Mouse (Mus musculus): ENCODE data around the gene Kbtbd2. TPM values are rescaled to one million over a fixed set of nuclear protein-coding genes. Genes with fewer than 3 reads are reported as not detected.

Gene Kbtbd2
- total and polyA plus RNA-seq, 2 experiments, result 5.0 to 16.1 TPM

DNA sequence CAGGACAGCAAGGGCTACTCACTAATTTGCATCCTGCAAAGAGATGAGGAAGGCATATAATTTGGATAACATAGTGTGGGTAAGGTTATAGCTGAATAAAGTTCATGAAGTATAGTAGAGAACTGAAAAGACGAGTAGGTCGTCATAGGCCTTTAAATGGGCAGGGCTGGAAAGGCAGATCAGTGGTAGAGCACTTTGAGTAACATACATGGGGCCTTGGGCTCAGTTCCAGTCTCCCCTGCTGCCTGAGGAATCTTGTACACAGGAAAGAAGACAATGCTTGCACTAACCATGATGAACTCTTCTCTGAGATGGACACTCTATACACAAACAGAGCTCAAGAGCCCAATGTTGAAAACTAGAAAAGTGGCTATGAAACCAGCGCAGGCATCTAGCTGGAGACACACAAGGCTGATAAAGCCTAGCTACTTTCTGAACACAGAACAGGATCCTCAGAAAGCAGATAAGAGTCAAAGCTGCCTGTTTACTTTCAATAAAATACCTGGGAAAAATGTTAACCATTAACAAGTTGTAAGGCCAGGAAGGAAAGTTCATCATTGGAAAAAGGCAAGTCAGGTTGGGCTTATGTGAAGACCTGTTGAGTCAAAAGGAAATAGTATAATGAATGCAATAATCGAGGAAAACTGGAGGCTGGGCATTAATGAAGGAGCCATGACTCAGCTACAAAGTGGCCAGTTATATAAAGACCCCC, 13.9 kb downstream of the Kbtbd2 start:
- TF ChIP-seq CTCF (IDR thresholded peaks at IDR 0.05; ENCODE audit: low read depth, low read length), result no peak
- no peak for TF ChIP-seq POLR2A (IDR thresholded peaks at IDR 0.05; ENCODE audit: extremely low read depth, insufficient read depth, low read length)
- WGBS, result 19% methylated on average over 4 of the region's 4 CpGs
- peak; percentile 91 for DNase-seq (ENCODE audit: extremely low read depth, low read depth, low spot score)
- peaks cover 22% of the 10 kb centered on the region for H3K4me1 ChIP-seq (ENCODE audit: control insufficient read depth, insufficient read depth, low read length)
- H3K9ac ChIP-seq (ENCODE audit: low read depth, low read length), result no peak overlapping the region
- no peak overlapping the region for H3K4me3 ChIP-seq (ENCODE audit: insufficient read depth, low read depth, low read length)
- H3K79me2 ChIP-seq (ENCODE audit: control insufficient read depth, insufficient read depth, low read length), result peaks cover 24% of the 10 kb centered on the region
- no peaks in the 10 kb centered on the region for H3K27me3 ChIP-seq (ENCODE audit: control insufficient read depth, insufficient read depth, low read length)
- H3K27ac ChIP-seq (replicated peaks; ENCODE audit: insufficient read depth, low read depth, low read length), result peak overlapping the region; percentile 76
- peaks cover 22% of the 10 kb centered on the region for H3K36me3 ChIP-seq (ENCODE audit: control insufficient read depth, insufficient read depth, low read length)

DNA sequence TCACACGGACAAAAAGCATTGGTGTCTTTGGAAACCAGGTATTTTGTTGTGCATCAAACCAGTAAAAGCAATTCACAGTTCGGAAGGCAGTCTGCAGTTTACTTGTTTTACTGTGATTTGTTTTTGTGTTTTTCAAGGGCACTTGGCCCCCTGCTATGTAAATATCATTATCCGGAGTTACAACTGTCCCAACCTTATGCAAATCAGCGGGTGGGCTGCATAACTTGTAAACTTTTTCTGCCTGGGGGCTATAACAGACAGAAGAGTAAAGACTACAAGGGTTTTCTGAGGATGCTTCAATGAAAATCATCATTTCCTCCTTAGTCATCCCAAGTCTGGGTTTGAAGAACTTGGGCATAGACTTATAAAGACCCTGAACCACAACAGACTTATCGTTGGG, 18.0 kb downstream of the Kbtbd2 start:
- WGBS, result 95% methylated on average over 5 of the region's 5 CpGs
- no peak for TF ChIP-seq POLR2A (IDR thresholded peaks at IDR 0.05; ENCODE audit: extremely low read depth, insufficient read depth, low read length)
- TF ChIP-seq CTCF (IDR thresholded peaks at IDR 0.05; ENCODE audit: low read depth, low read length), result no peak
- no peak overlapping the region for H3K9ac ChIP-seq (ENCODE audit: low read depth, low read length)
- H3K27ac ChIP-seq (replicated peaks; ENCODE audit: insufficient read depth, low read depth, low read length), result no peak overlapping the region
- peaks cover 9% of the 10 kb centered on the region for H3K4me1 ChIP-seq (ENCODE audit: control insufficient read depth, insufficient read depth, low read length)
- H3K36me3 ChIP-seq (ENCODE audit: control insufficient read depth, insufficient read depth, low read length), result peaks cover 26% of the 10 kb centered on the region
- no peaks in the 10 kb centered on the region for H3K27me3 ChIP-seq (ENCODE audit: control insufficient read depth, insufficient read depth, low read length)
- no peak for DNase-seq (ENCODE audit: extremely low read depth, low read depth, low spot score)
- peaks cover 11% of the 10 kb centered on the region; the same call in 1 of the 2 replicates for H3K79me2 ChIP-seq (ENCODE audit: control insufficient read depth, insufficient read depth, low read length)
- no peak overlapping the region for H3K4me3 ChIP-seq (ENCODE audit: insufficient read depth, low read depth, low read length)

DNA sequence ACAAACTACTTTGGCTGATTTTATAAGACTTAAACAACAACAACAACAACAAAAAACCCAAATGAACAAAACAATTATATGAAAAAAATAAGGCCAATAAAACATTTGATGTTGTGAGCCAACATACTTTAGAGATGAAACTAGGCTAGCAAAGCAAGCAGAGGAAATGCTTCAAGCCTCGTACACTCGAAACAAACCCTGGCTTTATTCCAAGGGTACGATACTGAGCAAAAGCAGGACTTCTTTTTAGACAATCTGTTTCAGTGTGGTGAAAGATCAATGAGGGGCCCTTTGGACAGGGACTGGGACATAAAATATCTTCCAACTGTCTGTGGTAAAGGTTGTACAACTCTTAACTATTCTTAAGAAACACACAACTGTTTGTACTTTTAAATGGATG, 21.8 kb downstream of the Kbtbd2 start:
- H3K4me3 ChIP-seq (ENCODE audit: insufficient read depth, low read depth, low read length), result no peak overlapping the region
- H3K79me2 ChIP-seq (ENCODE audit: control insufficient read depth, insufficient read depth, low read length), result peaks cover 5% of the 10 kb centered on the region; the same call in 1 of the 2 replicates
- peaks cover 26% of the 10 kb centered on the region for H3K36me3 ChIP-seq (ENCODE audit: control insufficient read depth, insufficient read depth, low read length)
- DNase-seq (ENCODE audit: extremely low read depth, low read depth, low spot score), result no peak
- no peak overlapping the region for H3K27ac ChIP-seq (replicated peaks; ENCODE audit: insufficient read depth, low read depth, low read length)
- no peak for TF ChIP-seq POLR2A (IDR thresholded peaks at IDR 0.05; ENCODE audit: extremely low read depth, insufficient read depth, low read length)
- no peak for TF ChIP-seq CTCF (IDR thresholded peaks at IDR 0.05; ENCODE audit: low read depth, low read length)
- no peaks in the 10 kb centered on the region for H3K27me3 ChIP-seq (ENCODE audit: control insufficient read depth, insufficient read depth, low read length)
- no peak overlapping the region for H3K9ac ChIP-seq (ENCODE audit: low read depth, low read length)
- 1% methylated on average over 3 of the region's 3 CpGs for WGBS
- H3K4me1 ChIP-seq (ENCODE audit: control insufficient read depth, insufficient read depth, low read length), result peaks cover 1% of the 10 kb centered on the region; the same call in 1 of the 2 replicates

DNA sequence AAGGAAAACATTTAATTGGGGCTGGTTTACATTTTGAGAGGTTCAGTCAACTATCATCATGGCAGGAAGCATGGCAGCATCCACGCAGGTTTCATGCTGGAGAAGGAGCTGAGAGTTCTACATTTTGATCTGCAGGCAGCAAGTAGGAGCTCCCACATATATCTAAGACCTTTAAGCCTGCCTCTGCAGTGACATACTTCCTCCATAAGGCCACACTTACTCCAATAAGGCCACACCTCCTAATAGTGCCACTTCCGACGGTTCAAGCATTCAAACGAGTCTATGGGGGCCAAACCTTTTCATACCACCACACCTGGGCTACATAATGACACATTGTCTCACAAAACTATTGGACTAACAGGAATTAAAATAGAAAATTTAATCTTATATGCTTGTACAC, 31.9 kb downstream of the Kbtbd2 start:
- no peak overlapping the region for H3K9ac ChIP-seq (ENCODE audit: low read depth, low read length)
- no peaks in the 10 kb centered on the region for H3K27me3 ChIP-seq (ENCODE audit: control insufficient read depth, insufficient read depth, low read length)
- no peak overlapping the region for H3K4me3 ChIP-seq (ENCODE audit: insufficient read depth, low read depth, low read length)
- no peak for DNase-seq (ENCODE audit: extremely low read depth, low read depth, low spot score)
- whole genome bisulfite sequencing, result 94% methylated on average over 4 of the region's 4 CpGs
- peaks cover 21% of the 10 kb centered on the region for H3K36me3 ChIP-seq (ENCODE audit: control insufficient read depth, insufficient read depth, low read length)
- no peak overlapping the region for H3K27ac ChIP-seq (replicated peaks; ENCODE audit: insufficient read depth, low read depth, low read length)
- no peaks in the 10 kb centered on the region for H3K79me2 ChIP-seq (ENCODE audit: control insufficient read depth, insufficient read depth, low read length)
- no peak for TF ChIP-seq CTCF (IDR thresholded peaks at IDR 0.05; ENCODE audit: low read depth, low read length)
- no peak for TF ChIP-seq POLR2A (IDR thresholded peaks at IDR 0.05; ENCODE audit: extremely low read depth, insufficient read depth, low read length)
- H3K4me1 ChIP-seq (ENCODE audit: control insufficient read depth, insufficient read depth, low read length), result 0 out of 2 replicates have a peak, but pooled peaks cover 2% of the 10 kb centered on the region

DNA sequence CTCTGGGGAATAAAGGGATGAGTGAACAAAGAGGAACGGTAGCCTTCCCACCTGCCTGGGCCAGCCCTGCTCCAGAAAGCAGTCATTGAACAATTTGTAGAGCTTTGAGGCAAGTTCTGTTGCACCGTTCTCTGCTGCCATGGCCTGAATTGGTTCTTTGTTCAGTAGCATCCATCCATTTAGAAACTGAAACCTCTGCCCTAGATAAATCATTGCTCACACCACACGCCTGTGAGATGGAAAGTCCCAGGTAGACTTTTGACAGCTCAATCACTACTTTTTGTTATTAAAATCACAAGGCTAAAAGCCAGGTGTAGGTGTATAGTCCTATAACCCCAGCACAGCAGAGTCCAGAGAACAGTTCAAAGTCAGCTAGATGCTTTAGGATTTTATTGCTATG, 32.3 kb downstream of the Kbtbd2 start:
- Histone ChIP-seq H3K4me3 (ENCODE audit: insufficient read depth, low read depth, low read length) (no peak overlapping the region), H3K9ac (ENCODE audit: low read depth, low read length) (no peak overlapping the region), H3K36me3 (ENCODE audit: control insufficient read depth, insufficient read depth, low read length) (peaks cover 23% of the 10 kb centered on the region), H3K4me1 (ENCODE audit: control insufficient read depth, insufficient read depth, low read length) (0 out of 2 replicates have a peak, but pooled peaks cover 2% of the 10 kb centered on the region), H3K27ac (replicated peaks; ENCODE audit: insufficient read depth, low read depth, low read length) (no peak overlapping the region), H3K27me3 (ENCODE audit: control insufficient read depth, insufficient read depth, low read length) (no peaks in the 10 kb centered on the region), H3K79me2 (ENCODE audit: control insufficient read depth, insufficient read depth, low read length) (no peaks in the 10 kb centered on the region)
- DNase-seq (ENCODE audit: extremely low read depth, low read depth, low spot score), result no peak
- 52% methylated on average over 3 of the region's 3 CpGs for WGBS
- no peak for TF ChIP-seq CTCF (IDR thresholded peaks at IDR 0.05; ENCODE audit: low read depth, low read length)
- TF ChIP-seq POLR2A (IDR thresholded peaks at IDR 0.05; ENCODE audit: extremely low read depth, insufficient read depth, low read length), result no peak

DNA sequence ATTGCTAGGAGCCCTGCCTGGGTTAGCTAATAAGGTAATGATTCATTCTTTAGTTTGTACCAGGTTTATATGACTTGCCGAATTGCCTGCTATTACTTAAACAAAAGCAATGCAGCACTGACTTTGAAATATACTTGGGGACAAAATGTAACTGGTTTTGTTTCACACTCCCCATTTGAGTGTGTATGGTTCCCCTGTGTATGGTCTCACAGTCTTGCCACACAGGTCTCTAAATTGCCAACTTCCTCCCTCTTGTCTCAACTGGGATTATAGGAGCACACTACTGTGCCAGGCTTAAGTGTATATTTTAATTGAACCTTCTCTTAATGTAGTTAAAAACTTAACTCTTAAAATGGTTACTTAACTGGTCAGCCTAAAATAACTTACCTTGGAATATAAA, 38.3 kb downstream of the Kbtbd2 start:
- 100% methylated on average over 1 of the region's 1 CpGs for WGBS
- no peak for DNase-seq (ENCODE audit: extremely low read depth, low read depth, low spot score)
- Histone ChIP-seq H3K9ac (ENCODE audit: low read depth, low read length) (no peak overlapping the region), H3K27ac (replicated peaks; ENCODE audit: insufficient read depth, low read depth, low read length) (no peak overlapping the region), H3K4me3 (ENCODE audit: insufficient read depth, low read depth, low read length) (no peak overlapping the region), H3K36me3 (ENCODE audit: control insufficient read depth, insufficient read depth, low read length) (peaks cover 63% of the 10 kb centered on the region), H3K79me2 (ENCODE audit: control insufficient read depth, insufficient read depth, low read length) (no peaks in the 10 kb centered on the region), H3K4me1 (ENCODE audit: control insufficient read depth, insufficient read depth, low read length) (no peaks in the 10 kb centered on the region), H3K27me3 (ENCODE audit: control insufficient read depth, insufficient read depth, low read length) (no peaks in the 10 kb centered on the region)
- no peak for TF ChIP-seq CTCF (IDR thresholded peaks at IDR 0.05; ENCODE audit: low read depth, low read length)
- no peak for TF ChIP-seq POLR2A (IDR thresholded peaks at IDR 0.05; ENCODE audit: extremely low read depth, insufficient read depth, low read length)

Measured in liver, adult 2 months (tissue).